Mouse (Mus musculus): Measurements from ENCODE around the gene Sdk2. TPM values are rescaled to one million over a fixed set of nuclear protein-coding genes. Genes with fewer than 3 reads are reported as not detected.
A peak's percentile ranks its signal among the peaks of the same experiment; 100 is the strongest.

Sdk2 gene
- polyA plus RNA-seq, 1 experiment, result 7.4 TPM

GRCm38 (mm10) chr11:114070131-114070530, 3.3 kb upstream of the Sdk2 start:
- H3K4me3 ChIP-seq (ENCODE audit: insufficient read depth, low read length), result no peak overlapping the region
- H3K4me1 ChIP-seq (ENCODE audit: control insufficient read depth, insufficient read depth, low read length), result no peaks in the 10 kb centered on the region
- TF ChIP-seq POLR2A (IDR thresholded peaks at IDR 0.05; ENCODE audit: extremely low read depth, insufficient read depth, low read length) (no peak), CTCF (IDR thresholded peaks at IDR 0.05; ENCODE audit: extremely low read depth, insufficient read depth, low read length) (no peak)
- no peak overlapping the region for H3K27ac ChIP-seq (ENCODE audit: insufficient read depth, low read length)

- H3K27ac ChIP-seq (ENCODE audit: insufficient read depth, low read length), result no peak overlapping the region
- peak; percentile 58 for TF ChIP-seq CTCF (IDR thresholded peaks at IDR 0.05; ENCODE audit: extremely low read depth, insufficient read depth, low read length)
- TF ChIP-seq POLR2A (IDR thresholded peaks at IDR 0.05; ENCODE audit: extremely low read depth, insufficient read depth, low read length), result no peak
- no peak overlapping the region for H3K4me3 ChIP-seq (ENCODE audit: insufficient read depth, low read length)
- no peaks in the 10 kb centered on the region for H3K4me1 ChIP-seq (ENCODE audit: control insufficient read depth, insufficient read depth, low read length)
Measured at GRCm38 (mm10) chr11:114068390-114068789, 1.5 kb upstream of the Sdk2 start.

GRCm38 (mm10) chr11:114066098-114066950, 522 bp downstream of the Sdk2 start:
- H3K4me3 ChIP-seq (ENCODE audit: insufficient read depth, low read length), result peak overlapping the region; percentile 76
- H3K4me1 ChIP-seq (ENCODE audit: control insufficient read depth, insufficient read depth, low read length), result no peaks in the 10 kb centered on the region
- peak overlapping the region; percentile 51; the same call in 1 of the 2 replicates for H3K27ac ChIP-seq (ENCODE audit: insufficient read depth, low read length)

GRCm38 (mm10) chr11:114065596-114065995, 1.2 kb downstream of the Sdk2 start:
- TF ChIP-seq CTCF (IDR thresholded peaks at IDR 0.05; ENCODE audit: extremely low read depth, insufficient read depth, low read length) (no peak), POLR2A (IDR thresholded peaks at IDR 0.05; ENCODE audit: extremely low read depth, insufficient read depth, low read length) (no peak)
- peak overlapping the region; percentile 76 for H3K4me3 ChIP-seq (ENCODE audit: insufficient read depth, low read length)
- no peaks in the 10 kb centered on the region for H3K4me1 ChIP-seq (ENCODE audit: control insufficient read depth, insufficient read depth, low read length)
- H3K27ac ChIP-seq (ENCODE audit: insufficient read depth, low read length), result no peak overlapping the region

More at GRCm38 (mm10) chr11:114066098-114066950, 522 bp downstream of the Sdk2 start:
- no peak for TF ChIP-seq POLR2A (IDR thresholded peaks at IDR 0.05; ENCODE audit: extremely low read depth, insufficient read depth, low read length)
- no peak for TF ChIP-seq CTCF (IDR thresholded peaks at IDR 0.05; ENCODE audit: extremely low read depth, insufficient read depth, low read length)

GRCm38 (mm10) chr11:114064871-114065388, 1.9 kb downstream of the Sdk2 start:
- no peak for TF ChIP-seq CTCF (IDR thresholded peaks at IDR 0.05; ENCODE audit: extremely low read depth, insufficient read depth, low read length)
- TF ChIP-seq POLR2A (IDR thresholded peaks at IDR 0.05; ENCODE audit: extremely low read depth, insufficient read depth, low read length), result no peak
- H3K4me1 ChIP-seq (ENCODE audit: control insufficient read depth, insufficient read depth, low read length), result no peaks in the 10 kb centered on the region

GRCm38 (mm10) chr11:114061946-114062345, 4.9 kb downstream of the Sdk2 start:
- Histone ChIP-seq H3K27ac (ENCODE audit: insufficient read depth, low read length) (no peak overlapping the region), H3K4me1 (ENCODE audit: control insufficient read depth, insufficient read depth, low read length) (no peaks in the 10 kb centered on the region), H3K4me3 (ENCODE audit: insufficient read depth, low read length) (no peak overlapping the region)
- TF ChIP-seq POLR2A (IDR thresholded peaks at IDR 0.05; ENCODE audit: extremely low read depth, insufficient read depth, low read length), result no peak
- no peak for TF ChIP-seq CTCF (IDR thresholded peaks at IDR 0.05; ENCODE audit: extremely low read depth, insufficient read depth, low read length)

More at GRCm38 (mm10) chr11:114064871-114065388, 1.9 kb downstream of the Sdk2 start:
- H3K27ac ChIP-seq (ENCODE audit: insufficient read depth, low read length), result no peak overlapping the region
- H3K4me3 ChIP-seq (ENCODE audit: insufficient read depth, low read length), result peak overlapping the region; percentile 76

- H3K4me1 ChIP-seq (ENCODE audit: control insufficient read depth, insufficient read depth, low read length), result no peaks in the 10 kb centered on the region
Measured at GRCm38 (mm10) chr11:114061265-114061664, 5.6 kb downstream of the Sdk2 start.

GRCm38 (mm10) chr11:114056351-114056750, 10.5 kb downstream of the Sdk2 start:
- Histone ChIP-seq H3K4me3 (ENCODE audit: insufficient read depth, low read length) (no peak overlapping the region), H3K4me1 (ENCODE audit: control insufficient read depth, insufficient read depth, low read length) (no peaks in the 10 kb centered on the region), H3K27ac (ENCODE audit: insufficient read depth, low read length) (no peak overlapping the region)
- TF ChIP-seq CTCF (IDR thresholded peaks at IDR 0.05; ENCODE audit: extremely low read depth, insufficient read depth, low read length), result no peak
- TF ChIP-seq POLR2A (IDR thresholded peaks at IDR 0.05; ENCODE audit: extremely low read depth, insufficient read depth, low read length), result no peak

More at GRCm38 (mm10) chr11:114061265-114061664, 5.6 kb downstream of the Sdk2 start:
- Histone ChIP-seq H3K4me3 (ENCODE audit: insufficient read depth, low read length) (no peak overlapping the region), H3K27ac (ENCODE audit: insufficient read depth, low read length) (no peak overlapping the region)
- TF ChIP-seq CTCF (IDR thresholded peaks at IDR 0.05; ENCODE audit: extremely low read depth, insufficient read depth, low read length) (no peak), POLR2A (IDR thresholded peaks at IDR 0.05; ENCODE audit: extremely low read depth, insufficient read depth, low read length) (no peak)

GRCm38 (mm10) chr11:114054581-114055315, 12.1 kb downstream of the Sdk2 start:
- no peak overlapping the region for H3K27ac ChIP-seq (ENCODE audit: insufficient read depth, low read length)
- no peaks in the 10 kb centered on the region for H3K4me1 ChIP-seq (ENCODE audit: control insufficient read depth, insufficient read depth, low read length)
- TF ChIP-seq CTCF (IDR thresholded peaks at IDR 0.05; ENCODE audit: extremely low read depth, insufficient read depth, low read length) (no peak), POLR2A (IDR thresholded peaks at IDR 0.05; ENCODE audit: extremely low read depth, insufficient read depth, low read length) (no peak)
- no peak overlapping the region for H3K4me3 ChIP-seq (ENCODE audit: insufficient read depth, low read length)

Data from cortical plate, adult 2 months (tissue).